Mouse (Mus musculus): ENCODE data around the gene Rbpjl. TPM values are rescaled to one million over a fixed set of nuclear protein-coding genes. Genes with fewer than 3 reads are reported as not detected.

Gene Rbpjl
- total and polyA plus RNA-seq, 3 experiments: 0.18 TPM; not detected in 2

DNA sequence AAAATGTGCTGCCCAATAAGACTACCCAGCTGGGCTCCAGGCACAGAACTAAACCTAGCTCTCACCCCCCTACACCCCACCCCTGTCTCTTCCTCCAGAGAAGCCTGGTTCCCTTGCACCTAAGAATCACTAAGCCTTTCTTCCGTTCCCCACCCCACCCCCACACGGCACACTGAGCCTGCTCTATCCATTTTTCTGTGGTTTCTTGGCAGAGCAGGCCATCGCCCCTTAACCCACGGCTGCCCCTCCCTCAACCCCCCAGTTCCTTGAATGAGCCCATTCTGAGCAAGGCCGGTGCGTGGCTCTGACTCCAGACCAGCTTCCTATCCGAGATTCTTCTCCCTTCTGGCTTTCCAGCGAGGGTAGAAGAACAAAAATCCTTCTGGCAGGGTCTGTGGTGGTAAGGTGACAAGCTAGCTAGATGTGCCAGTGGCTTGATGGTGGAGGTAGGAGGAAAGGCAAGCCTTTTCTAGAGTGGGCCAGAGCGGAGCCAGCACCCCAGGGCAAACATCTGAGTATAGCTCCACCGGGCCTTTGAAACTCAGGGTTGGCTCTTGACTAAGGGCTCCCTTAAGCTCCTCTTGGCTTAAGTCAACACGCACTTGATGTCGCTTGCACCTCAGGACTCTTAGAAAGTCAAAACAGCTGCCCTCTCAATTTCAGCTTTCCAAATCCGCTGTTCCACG, 598 bp downstream of the Rbpjl start:
- H3K4me1 ChIP-seq (ENCODE audit: control insufficient read depth, insufficient read depth, low read length): peaks cover 2% of the 10 kb centered on the region; the same call in 1 of the 2 replicates
- TF ChIP-seq EP300 (IDR thresholded peaks at IDR 0.05; ENCODE audit: insufficient read depth, low read depth, low read length) (no peak), CTCF (IDR thresholded peaks at IDR 0.05) (no peak), POLR2A (IDR thresholded peaks at IDR 0.05; ENCODE audit: insufficient read depth, low read depth, low read length) (no peak)
- intact Hi-C loops (cut with DNase I): loop anchor here (10.0 kb wide), 1 partner anchor 269 kb away; no protein-coding TSS in a partner anchor
- no peaks in the 10 kb centered on the region for H3K36me3 ChIP-seq (ENCODE audit: control insufficient read depth, insufficient read depth, low read length)
- H3K4me3 ChIP-seq: no peak overlapping the region
- H3K27me3 ChIP-seq (ENCODE audit: control insufficient read depth, insufficient read depth, low read length): peaks cover 8% of the 10 kb centered on the region
- DNase-seq: no peak
- H3K9ac ChIP-seq (ENCODE audit: low read depth, low read length): no peak overlapping the region
- H3K79me2 ChIP-seq (replicated peaks; ENCODE audit: control insufficient read depth, insufficient read depth, low read length): no peaks in the 10 kb centered on the region
- 29% methylated on average over 14 of the region's 14 CpGs for WGBS
- no peak overlapping the region for H3K27ac ChIP-seq

DNA sequence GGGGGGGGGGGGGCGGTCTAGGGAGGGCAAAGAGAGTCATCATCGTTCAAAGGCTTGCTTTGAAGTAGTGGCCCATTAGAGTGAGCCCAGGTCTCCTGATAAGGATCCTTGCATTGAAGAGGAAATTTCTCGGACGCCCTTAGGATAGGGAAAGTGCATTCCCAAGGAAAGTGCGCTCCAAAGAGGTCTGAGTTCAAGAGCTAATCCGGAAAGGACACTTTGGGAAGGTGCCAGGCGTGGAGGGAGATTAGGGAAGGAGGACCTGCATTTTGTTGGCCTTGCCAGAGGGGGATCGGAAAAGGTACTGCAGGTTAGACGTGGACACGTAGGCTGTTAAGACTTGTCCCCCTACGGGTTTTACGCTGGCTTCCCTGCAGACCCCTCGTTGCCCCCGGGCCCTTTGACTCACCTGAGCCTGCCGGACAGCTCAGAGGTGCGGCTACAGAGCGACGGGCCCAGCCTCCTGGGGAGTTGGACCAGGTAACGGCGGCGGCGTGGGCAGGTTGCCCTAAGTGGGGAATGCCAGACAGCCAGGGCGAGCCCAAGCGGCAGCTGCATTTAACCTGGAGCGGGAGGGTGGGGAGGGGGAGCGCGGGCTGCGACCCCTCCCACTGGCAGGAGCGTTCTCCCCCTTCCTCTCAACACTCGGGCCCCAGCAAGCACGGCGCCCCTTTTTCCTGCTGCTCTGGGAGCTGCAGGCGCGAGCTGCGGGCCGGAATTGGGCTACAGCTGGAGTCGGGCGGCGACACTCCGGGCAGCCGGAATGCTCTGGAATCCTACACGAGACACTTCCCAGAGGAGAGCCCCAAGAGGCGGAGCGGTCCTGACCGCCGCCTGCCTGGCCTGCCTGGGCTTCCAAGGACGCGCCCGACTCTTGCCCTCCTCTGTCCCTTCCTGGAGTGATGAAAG, 1.4 kb downstream of the Rbpjl start:
- H3K4me3 ChIP-seq: peak overlapping the region; percentile 43
- peak overlapping the region; percentile 33 for H3K9ac ChIP-seq (ENCODE audit: low read depth, low read length)
- peaks cover 2% of the 10 kb centered on the region; the same call in 1 of the 2 replicates for H3K4me1 ChIP-seq (ENCODE audit: control insufficient read depth, insufficient read depth, low read length)
- H3K27me3 ChIP-seq (ENCODE audit: control insufficient read depth, insufficient read depth, low read length): peaks cover 8% of the 10 kb centered on the region
- no peaks in the 10 kb centered on the region for H3K79me2 ChIP-seq (replicated peaks; ENCODE audit: control insufficient read depth, insufficient read depth, low read length)
- no peak overlapping the region for H3K27ac ChIP-seq
- WGBS: 2% methylated on average over 45 of the region's 49 CpGs
- peak; percentile 70 to 71 for DNase-seq
- TF ChIP-seq POLR2A (IDR thresholded peaks at IDR 0.05; ENCODE audit: insufficient read depth, low read depth, low read length) (no peak), EP300 (IDR thresholded peaks at IDR 0.05; ENCODE audit: insufficient read depth, low read depth, low read length) (no peak), CTCF (IDR thresholded peaks at IDR 0.05) (no peak)
- intact Hi-C loops (cut with DNase I): loop anchor here (10.0 kb wide), 1 partner anchor 270 kb away; no protein-coding TSS in a partner anchor
- H3K36me3 ChIP-seq (ENCODE audit: control insufficient read depth, insufficient read depth, low read length): no peaks in the 10 kb centered on the region

DNA sequence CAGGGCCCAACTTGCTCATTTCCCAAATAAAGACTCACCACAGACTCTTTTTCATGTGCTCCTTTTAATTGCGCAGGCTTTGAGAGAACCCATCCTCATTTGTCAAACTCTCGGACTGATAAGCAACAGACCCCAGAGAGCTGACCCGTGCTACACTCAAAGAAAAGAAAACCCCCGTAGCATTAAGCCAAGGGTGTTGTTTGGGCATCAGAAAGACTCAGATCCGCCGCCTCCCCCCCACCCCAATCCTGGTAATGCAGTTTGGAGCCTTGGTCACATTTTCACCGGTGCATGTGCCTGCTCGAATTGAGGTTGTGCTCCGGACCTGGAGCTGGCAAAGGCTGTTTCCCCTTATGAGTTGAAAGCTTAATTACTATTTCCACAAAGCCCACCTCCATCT, 2.1 kb downstream of the Rbpjl start, which contains the start of gene Matn4:
TSS of gene Matn4 (minus strand) at position 101 of the 400 bp plus-strand sequence.
- no peak for DNase-seq
- no peaks in the 10 kb centered on the region for H3K36me3 ChIP-seq (ENCODE audit: control insufficient read depth, insufficient read depth, low read length)
- no peak within 1 kb of the TSS for H3K27ac ChIP-seq
- 26% methylated on average over 9 of the region's 9 CpGs for WGBS
- TF ChIP-seq CTCF (IDR thresholded peaks at IDR 0.05): no peak
- TF ChIP-seq EP300 (IDR thresholded peaks at IDR 0.05; ENCODE audit: insufficient read depth, low read depth, low read length): no peak
- no peak for TF ChIP-seq POLR2A (IDR thresholded peaks at IDR 0.05; ENCODE audit: insufficient read depth, low read depth, low read length)
- H3K4me3 ChIP-seq: peak within 1 kb of the TSS; percentile 43
- H3K27me3 ChIP-seq (ENCODE audit: control insufficient read depth, insufficient read depth, low read length): peaks cover 8% of the 10 kb centered on the region
- intact Hi-C loops (cut with DNase I): loop anchor here (10.0 kb wide), 1 partner anchor 270 kb away; no protein-coding TSS in a partner anchor
- peak within 1 kb of the TSS; percentile 33 for H3K9ac ChIP-seq (ENCODE audit: low read depth, low read length)
- no peaks in the 10 kb centered on the region for H3K79me2 ChIP-seq (replicated peaks; ENCODE audit: control insufficient read depth, insufficient read depth, low read length)
- peaks cover 2% of the 10 kb centered on the region; the same call in 1 of the 2 replicates for H3K4me1 ChIP-seq (ENCODE audit: control insufficient read depth, insufficient read depth, low read length)

DNA sequence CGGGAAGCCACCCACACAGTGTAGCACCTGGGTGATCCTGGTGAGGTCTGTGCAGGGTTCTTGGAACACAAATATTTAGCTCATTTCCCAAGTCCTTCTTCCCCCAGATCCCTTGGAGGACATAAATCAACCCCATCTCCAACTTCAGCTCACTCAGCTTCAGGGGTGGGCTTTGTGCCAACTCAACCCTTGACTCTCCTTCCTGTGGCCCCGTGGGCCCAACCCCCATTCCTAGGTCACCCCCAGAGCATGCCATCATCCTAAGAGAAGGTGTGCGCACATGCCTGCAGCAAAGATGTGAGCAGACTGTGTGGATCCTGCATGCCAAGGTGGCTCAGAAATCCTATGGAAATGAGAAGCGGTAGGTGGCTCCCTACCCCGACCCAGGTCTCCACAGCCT, 2.6 kb downstream of the Rbpjl start:
- Histone ChIP-seq H3K9ac (ENCODE audit: low read depth, low read length) (no peak overlapping the region), H3K27me3 (ENCODE audit: control insufficient read depth, insufficient read depth, low read length) (peaks cover 6% of the 10 kb centered on the region), H3K4me1 (ENCODE audit: control insufficient read depth, insufficient read depth, low read length) (peaks cover 2% of the 10 kb centered on the region; the same call in 1 of the 2 replicates), H3K36me3 (ENCODE audit: control insufficient read depth, insufficient read depth, low read length) (no peaks in the 10 kb centered on the region), H3K27ac (no peak overlapping the region), H3K4me3 (no peak overlapping the region), H3K79me2 (replicated peaks; ENCODE audit: control insufficient read depth, insufficient read depth, low read length) (no peaks in the 10 kb centered on the region)
- DNase-seq: no peak
- intact Hi-C loops (cut with DNase I): loop anchor here (10.0 kb wide), 1 partner anchor 271 kb away; no protein-coding TSS in a partner anchor
- TF ChIP-seq CTCF (IDR thresholded peaks at IDR 0.05) (no peak), POLR2A (IDR thresholded peaks at IDR 0.05; ENCODE audit: insufficient read depth, low read depth, low read length) (no peak), EP300 (IDR thresholded peaks at IDR 0.05; ENCODE audit: insufficient read depth, low read depth, low read length) (no peak)
- WGBS: 63% methylated on average over 5 of the region's 5 CpGs

DNA sequence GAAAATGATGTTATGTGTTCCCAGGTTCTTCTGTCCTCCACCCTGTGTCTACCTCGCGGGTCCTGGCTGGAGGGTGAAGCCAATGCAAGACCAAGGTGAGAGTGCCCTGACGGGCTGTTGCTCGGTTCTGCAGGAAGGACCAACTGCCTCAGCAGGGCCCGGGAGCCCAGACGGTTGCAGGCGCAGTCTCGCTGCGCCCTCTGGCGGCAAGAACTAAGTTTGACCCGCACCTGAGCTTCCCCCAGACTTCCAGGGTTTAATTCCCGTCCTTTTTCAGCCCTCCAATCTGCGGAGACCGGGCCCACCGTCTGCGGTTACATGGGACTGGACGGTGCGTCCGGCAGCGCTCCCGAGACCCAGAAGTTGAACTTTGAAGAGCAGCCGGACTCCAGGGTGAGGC, 4.8 kb downstream of the Rbpjl start:
- Histone ChIP-seq H3K9ac (ENCODE audit: low read depth, low read length) (no peak overlapping the region), H3K79me2 (replicated peaks; ENCODE audit: control insufficient read depth, insufficient read depth, low read length) (no peaks in the 10 kb centered on the region), H3K4me3 (no peak overlapping the region), H3K27me3 (ENCODE audit: control insufficient read depth, insufficient read depth, low read length) (no peaks in the 10 kb centered on the region), H3K36me3 (ENCODE audit: control insufficient read depth, insufficient read depth, low read length) (no peaks in the 10 kb centered on the region), H3K4me1 (ENCODE audit: control insufficient read depth, insufficient read depth, low read length) (peaks cover 2% of the 10 kb centered on the region; the same call in 1 of the 2 replicates), H3K27ac (no peak overlapping the region)
- intact Hi-C loops (cut with DNase I): loop anchor here (1.0 to 10.0 kb wide), 2 partner anchors 273 to 304 kb away; no protein-coding TSS in a partner anchor
- 1% methylated on average over 22 of the region's 22 CpGs for WGBS
- TF ChIP-seq CTCF (IDR thresholded peaks at IDR 0.05): peak; percentile 97
- TF ChIP-seq POLR2A (IDR thresholded peaks at IDR 0.05; ENCODE audit: insufficient read depth, low read depth, low read length): no peak
- TF ChIP-seq EP300 (IDR thresholded peaks at IDR 0.05; ENCODE audit: insufficient read depth, low read depth, low read length): 0 out of 2 replicates have a peak, but pooled peaks have one; percentile 18
- DNase-seq: peak; percentile 66 to 82
